Mouse (Mus musculus): ENCODE measurements around the gene Acacb. TPM values are rescaled to one million over a fixed set of nuclear protein-coding genes. Genes with fewer than 3 reads are reported as not detected.

The Acacb gene
- total RNA-seq, 2 experiments from 2014 or later, result 184 to 195 TPM

DNA sequence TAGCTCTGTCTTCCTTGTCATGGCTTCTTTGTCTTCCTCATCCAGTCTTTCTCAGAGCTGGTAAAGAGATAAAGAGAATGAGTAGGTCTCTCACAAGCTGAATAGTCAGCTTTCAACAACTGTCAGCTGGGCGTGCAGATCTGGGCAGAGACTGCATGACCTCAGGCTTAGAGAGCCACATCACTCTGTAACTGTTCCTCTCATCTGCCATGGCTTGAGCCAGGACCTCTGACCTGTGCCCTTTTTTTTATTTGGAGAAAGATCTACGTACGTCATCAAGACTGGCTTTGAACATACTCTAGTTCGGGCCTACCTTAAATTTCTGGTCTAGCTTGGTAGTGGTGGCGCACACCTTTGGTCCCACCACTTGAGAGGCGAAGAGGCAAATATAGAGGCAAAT lies 13.5 kb upstream of the Acacb start:
- intact Hi-C loops (cut with DNase I), result no loop called here
- DNase-seq, result no peak

GRCm38 (mm10) chr5:114134091-114134534 lies 12.2 kb upstream of the Acacb start:
- intact Hi-C loops (cut with DNase I), result no loop called here

DNA sequence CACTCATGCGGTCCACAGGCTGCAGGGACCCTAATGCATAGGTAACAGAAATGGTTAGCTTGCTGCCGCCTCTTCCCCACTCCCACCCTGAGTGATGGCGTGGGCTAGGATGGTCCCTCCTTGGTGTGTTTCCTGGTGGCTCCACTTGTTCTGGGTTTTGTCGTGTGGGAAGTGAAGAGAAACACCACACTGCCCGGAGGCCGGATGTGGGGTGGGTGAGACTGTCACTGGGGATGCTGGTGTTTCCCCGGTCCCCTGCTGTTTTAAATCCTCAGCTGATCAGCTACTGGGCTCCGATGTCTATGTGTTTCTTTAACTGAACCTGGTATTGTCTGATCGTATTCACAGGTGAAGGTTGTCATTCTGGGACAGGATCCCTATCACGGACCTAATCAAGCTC lies 10.8 kb upstream of the Acacb start:
- no peak for DNase-seq
- intact Hi-C loops (cut with DNase I), result loop anchor here (1.0 kb wide), 1 partner anchor 39 kb away; no protein-coding TSS in a partner anchor

More at GRCm38 (mm10) chr5:114134091-114134534, 12.2 kb upstream of the Acacb start:
- peak; percentile 72 to 78 for DNase-seq

DNA sequence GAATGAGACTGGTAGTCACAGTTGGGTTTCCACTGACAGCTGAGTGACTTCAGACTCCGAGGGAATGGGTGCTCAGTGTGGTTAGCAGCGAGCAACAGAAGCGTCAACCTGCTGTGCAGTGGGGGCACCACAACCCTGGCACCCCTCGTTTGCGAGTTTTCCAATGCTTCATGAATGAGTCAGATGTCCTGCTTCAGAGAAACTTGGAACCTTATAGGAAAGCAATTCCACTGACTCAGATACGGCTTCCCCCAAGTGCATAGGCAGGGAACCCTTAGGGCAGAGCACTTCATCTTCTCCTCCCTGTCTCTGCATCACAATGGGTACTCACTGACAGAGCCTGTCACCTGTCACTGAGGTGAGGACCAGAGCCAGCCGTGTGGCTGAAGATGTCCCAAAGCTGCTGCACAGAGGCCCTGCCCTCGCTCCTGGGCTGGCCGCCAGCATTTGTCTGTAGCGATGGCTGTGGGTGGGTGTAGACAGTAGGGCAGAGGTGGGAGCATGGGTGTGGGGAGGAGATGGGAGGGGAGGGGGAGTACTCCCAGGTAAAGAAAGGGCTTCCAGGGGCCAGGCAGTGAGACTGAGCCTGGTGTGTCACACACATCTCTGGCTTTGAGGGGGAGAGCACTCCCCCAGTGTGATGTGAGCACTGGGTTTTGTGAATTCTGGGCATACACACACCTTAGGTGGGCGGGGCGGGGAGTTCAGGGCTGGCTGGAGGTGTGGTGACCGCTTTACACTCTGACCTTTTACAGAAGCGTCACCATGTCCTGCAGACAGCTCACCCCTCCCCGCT lies 8.7 kb upstream of the Acacb start:
- DNase-seq, result peak; percentile 45 to 51
- intact Hi-C loops (cut with DNase I), result loop anchor here (2.0 kb wide), 2 partner anchors 15 to 41 kb away; no protein-coding TSS in a partner anchor

DNA sequence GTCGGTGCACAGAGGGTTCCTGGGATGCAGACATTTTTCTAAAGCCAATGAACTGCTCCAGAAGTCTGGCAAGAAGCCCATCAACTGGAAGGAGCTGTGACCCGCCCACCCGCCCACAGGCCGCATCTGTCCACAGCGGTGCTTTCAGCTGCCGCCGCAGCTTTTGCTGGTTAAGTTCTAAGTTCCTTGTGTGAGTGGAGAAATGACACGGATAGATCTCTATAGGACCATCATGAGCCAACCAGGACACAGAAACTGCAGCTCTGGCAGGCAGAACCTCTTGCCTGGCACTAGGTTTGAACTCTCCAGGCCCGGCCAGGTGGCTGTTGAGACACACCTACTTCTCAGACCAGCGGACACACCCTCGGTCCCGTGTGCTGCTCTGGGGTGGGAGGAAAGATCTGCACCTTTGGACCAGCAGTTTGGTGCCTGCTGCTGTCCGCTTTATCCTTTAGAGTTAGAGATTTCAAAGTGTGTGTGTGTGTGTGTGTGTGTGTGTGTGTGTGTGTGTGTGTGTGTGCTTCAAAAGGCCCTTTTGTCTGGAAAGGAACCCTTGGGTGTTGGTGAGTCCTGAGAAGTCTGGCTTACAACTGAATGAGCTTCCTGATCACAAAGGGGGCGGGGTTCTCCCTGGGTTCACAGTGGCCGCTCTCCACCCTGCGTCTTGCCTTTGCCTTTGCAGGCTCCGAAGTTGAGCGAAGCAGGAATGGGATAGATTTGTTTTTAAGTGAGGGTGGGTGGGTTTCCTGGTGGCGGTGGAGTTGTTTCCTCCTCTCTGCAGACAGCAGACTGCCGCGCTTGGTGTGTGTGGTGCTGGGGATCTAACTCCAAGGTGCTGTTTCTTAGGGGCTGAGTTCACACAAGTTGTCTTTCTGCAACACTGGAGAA lies 7.8 kb upstream of the Acacb start:
- DNase-seq, result peak; percentile 45 to 56
- intact Hi-C loops (cut with DNase I), result loop anchor here (2.0 kb wide), 1 partner anchor 40 kb away; no protein-coding TSS in a partner anchor

DNA sequence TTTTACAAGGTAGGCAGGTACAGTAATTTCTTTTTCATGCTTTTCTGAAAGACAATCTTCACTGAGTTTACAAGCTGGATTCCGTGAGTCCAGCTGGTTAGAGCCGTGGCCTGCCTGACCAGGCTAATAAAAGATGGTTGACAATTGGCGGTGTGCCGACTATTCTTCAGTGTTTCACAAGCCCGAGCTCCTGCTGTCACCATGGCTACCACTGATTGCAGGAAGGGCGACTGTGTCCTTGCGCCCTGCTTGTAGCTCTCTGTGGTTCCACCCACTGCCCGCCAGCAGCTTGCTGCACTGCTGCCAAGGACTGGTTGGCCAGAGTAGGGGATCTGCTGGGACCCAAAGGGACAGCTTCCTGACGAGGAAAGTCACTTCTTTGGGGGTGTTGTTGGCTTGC lies 7.2 kb upstream of the Acacb start:
- intact Hi-C loops (cut with DNase I), result loop anchor here (2.0 kb wide), 1 partner anchor 40 kb away; no protein-coding TSS in a partner anchor
- peak; percentile 87 to 92 for DNase-seq

DNA sequence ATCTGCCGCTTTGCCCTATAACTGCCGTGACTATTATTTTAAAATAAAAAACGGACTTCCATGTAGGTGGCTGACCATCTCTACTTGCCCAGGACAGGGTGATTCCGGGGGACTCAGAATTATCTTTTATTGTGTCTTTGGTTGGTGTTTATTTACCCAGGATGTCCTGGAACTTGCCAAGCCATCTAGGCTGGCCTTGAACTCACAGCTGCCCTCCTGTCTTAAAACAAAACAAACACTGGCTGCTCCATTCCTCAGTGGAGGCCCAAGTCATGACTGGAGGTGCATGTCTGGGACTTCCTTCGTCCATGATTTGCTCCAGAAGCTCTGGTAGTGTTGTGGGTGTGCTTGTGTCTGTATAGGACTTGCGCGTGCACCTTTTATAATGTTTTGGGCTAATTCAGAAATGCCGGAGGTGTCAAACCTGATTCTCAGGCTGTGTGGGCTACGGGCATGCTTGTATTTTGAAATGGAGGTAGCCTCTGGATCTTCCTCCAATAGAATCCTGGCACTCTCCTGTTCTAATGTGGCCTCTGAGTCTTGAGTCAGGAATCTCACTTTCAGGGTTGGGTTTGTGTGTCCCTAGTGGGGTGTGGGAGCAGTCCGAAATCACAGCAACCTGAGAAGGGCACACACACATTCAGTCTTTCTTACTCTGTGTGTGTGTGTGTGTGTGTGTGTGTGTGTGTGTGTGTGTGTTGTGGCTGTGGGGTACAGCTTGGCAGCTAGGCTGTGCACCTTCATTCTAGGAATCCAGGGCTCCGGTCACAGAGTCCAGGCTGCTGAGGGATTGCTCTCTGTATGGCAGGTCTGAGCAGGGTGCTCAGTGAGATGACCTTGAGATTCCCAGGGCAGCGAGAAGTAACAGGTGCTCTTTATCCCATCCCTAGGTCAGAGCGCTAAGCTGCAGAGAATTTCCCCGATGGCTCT lies 973 bp downstream of the Acacb start:
- DNase-seq, result no peak
- intact Hi-C loops (cut with DNase I), result no loop called here

DNA sequence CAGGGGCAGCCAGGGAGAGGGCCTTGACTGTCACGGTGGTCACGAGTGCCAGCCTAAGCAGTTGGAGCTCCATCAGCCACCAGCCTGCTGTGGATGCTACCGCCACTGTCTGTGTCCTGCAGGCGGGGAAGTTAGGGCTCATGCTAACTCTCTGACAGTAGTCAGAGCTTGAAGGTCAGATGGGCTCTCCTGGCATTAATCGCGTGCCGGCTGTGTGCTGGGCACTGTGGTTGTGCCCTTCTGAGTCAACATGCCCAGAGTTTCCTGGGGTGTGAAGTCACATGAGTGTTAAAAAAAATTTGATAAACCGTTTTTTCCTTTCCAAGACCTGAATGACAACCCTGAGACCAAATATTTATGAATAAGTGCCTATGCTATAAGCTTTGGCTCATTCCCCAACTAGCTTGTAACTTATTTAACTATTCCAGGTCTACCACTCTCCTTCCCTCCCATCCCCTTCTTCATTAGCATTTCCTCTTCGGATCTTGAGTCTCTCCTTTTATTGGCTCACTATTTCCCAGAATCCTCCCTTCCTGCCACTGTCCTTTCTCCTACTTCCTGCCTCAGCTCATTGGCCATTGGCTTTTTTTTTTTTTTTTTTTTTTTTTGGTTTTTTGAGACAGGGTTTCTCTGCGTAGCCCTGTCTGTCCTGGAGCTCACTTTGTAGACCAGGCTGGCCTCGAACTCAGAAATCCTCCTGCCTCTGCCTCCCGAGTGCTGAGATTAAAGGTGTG lies 6.2 kb downstream of the Acacb start:
- intact Hi-C loops (cut with DNase I), result loop anchor here (2.0 kb wide), 1 partner anchor 16 kb away; no protein-coding TSS in a partner anchor
- no peak for DNase-seq

GRCm38 (mm10) chr5:114153490-114153889 lies 7.2 kb downstream of the Acacb start:
- intact Hi-C loops (cut with DNase I), result loop anchor here (2.0 kb wide), 1 partner anchor 17 kb away; no protein-coding TSS in a partner anchor
- DNase-seq, result no peak

GRCm38 (mm10) chr5:114154765-114155164 lies 8.4 kb downstream of the Acacb start:
- DNase-seq, result no peak
- intact Hi-C loops (cut with DNase I), result no loop called here

GRCm38 (mm10) chr5:114155168-114155933 lies 9.0 kb downstream of the Acacb start:
- peak in 1 of 2 experiments; percentile 45 for DNase-seq
- intact Hi-C loops (cut with DNase I), result no loop called here

- no peak for DNase-seq
- intact Hi-C loops (cut with DNase I), result no loop called here
Observed at GRCm38 (mm10) chr5:114157236-114157635, 10.9 kb downstream of the Acacb start.

GRCm38 (mm10) chr5:114161424-114161823 lies 15.1 kb downstream of the Acacb start:
- DNase-seq, result no peak
- intact Hi-C loops (cut with DNase I), result no loop called here

- intact Hi-C loops (cut with DNase I), result no loop called here
Observed at GRCm38 (mm10) chr5:114162106-114162815, 15.9 kb downstream of the Acacb start.

GRCm38 (mm10) chr5:114163117-114163696 lies 16.9 kb downstream of the Acacb start:
- intact Hi-C loops (cut with DNase I), result no loop called here
- no peak for DNase-seq

More at GRCm38 (mm10) chr5:114162106-114162815, 15.9 kb downstream of the Acacb start:
- DNase-seq, result no peak

DNA sequence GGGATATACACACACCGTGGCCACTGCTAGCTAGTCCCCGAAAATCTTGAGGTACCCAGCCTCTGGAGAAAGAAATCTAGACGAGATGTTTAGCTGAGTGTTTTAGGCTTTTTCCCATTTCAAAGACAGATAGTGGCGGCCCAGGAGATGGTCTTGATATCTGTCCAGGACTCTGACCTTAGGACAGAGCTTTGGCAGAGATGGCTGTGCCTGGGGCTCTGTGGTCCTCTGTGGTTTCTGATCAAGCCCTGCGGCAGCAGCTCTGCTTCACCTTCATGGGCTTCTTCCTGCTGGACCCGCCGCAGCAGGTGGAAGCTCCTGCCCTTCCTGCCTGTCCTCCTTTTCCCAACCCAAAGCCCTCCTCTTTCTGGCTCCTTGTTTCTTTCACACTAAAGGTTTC lies 24.0 kb downstream of the Acacb start:
- DNase-seq, result no peak
- intact Hi-C loops (cut with DNase I), result no loop called here

DNA sequence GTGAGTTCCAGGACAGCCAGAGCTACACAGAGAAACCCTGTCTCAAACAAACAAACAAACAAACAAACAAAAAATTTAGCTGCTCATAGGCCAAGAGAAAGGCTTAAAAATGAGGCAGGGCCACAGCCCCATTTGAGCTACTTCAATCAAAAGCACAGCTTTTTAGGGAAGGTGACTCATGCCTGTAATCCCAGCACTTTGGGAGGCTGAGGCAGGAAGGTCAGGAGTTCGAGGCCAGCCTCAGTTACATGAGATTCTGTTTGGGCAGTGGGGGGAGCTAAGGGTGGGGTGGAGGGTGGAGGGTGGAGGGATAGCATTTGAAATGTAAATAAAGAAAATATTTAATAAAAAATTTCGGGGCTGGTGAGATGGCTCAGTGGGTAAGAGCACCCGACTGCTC lies 26.6 kb downstream of the Acacb start:
- no peak for DNase-seq
- intact Hi-C loops (cut with DNase I), result no loop called here

Measured in heart, postnatal 14 days (tissue).